Mouse (Mus musculus) forebrain, embryonic 14.5 days (tissue): ENCODE results near the gene Olfr1224-ps1. TPM values are rescaled to one million over a fixed set of nuclear protein-coding genes. Genes with fewer than 3 reads are reported as not detected.

Source experiments
- ATAC-seq: fragments of 200-750 bp; cut with Nextera tagmentation; 2 replicates; pipeline ENCODE4 v1.8.0; 2017; ENCODE audit warnings: mild to moderate bottlenecking, moderate library complexity
- DNase-seq: peaks from one replicate; pipeline ENCODE4 v3.0.0-alpha.2; 2015; ENCODE audit warnings: low spot score
- H3K27ac ChIP-seq: fragments of 300-500 bp; sonication (generic); 2 replicates; pipeline ENCODE4 v1.5.1; 2014; ENCODE audit warnings: low read depth, mild to moderate bottlenecking, control low read depth, low read length, moderate library complexity
- H3K27me3 ChIP-seq: fragments of 300-500 bp; sonication (generic); replicated peaks from 2 replicates; pipeline ENCODE4 v1.6.1; 2014; ENCODE audit warnings: low read length, control low read depth, mixed read lengths; ENCODE audit not compliant: control insufficient read depth, insufficient read depth
- H3K36me3 ChIP-seq: fragments of 300-500 bp; sonication (generic); 2 replicates; pipeline ENCODE4 v1.6.1; 2014; ENCODE audit warnings: low read length, control low read depth; ENCODE audit not compliant: control insufficient read depth, insufficient read depth
- H3K4me1 ChIP-seq: fragments of 300-500 bp; sonication (generic); 2 replicates; pipeline ENCODE4 v1.6.1; 2014; ENCODE audit warnings: antibody characterized with exemption, low read length, control low read depth; ENCODE audit not compliant: control insufficient read depth, insufficient read depth
- H3K4me2 ChIP-seq: fragments of 300-500 bp; sonication (generic); 2 replicates; pipeline ENCODE4 v1.6.1; 2014; ENCODE audit warnings: mild to moderate bottlenecking, control low read depth, low read length
- H3K4me3 ChIP-seq: fragments of 300-500 bp; sonication (generic); 2 replicates; pipeline ENCODE4 v1.5.1; 2014; ENCODE audit warnings: low read depth, low read length, control low read depth
- H3K9ac ChIP-seq: fragments of 300-500 bp; sonication (generic); 2 replicates; pipeline ENCODE4 v1.6.1; 2014; ENCODE audit warnings: mild to moderate bottlenecking, low read length, control low read depth, moderate library complexity
- H3K9me3 ChIP-seq: fragments of 300-500 bp; sonication (generic); replicated peaks from 2 replicates; pipeline ENCODE4 v1.6.1; 2016; ENCODE audit warnings: low read length, control low read depth, mixed read lengths; ENCODE audit not compliant: control insufficient read depth
- polyA plus RNA-seq: library from polyadenylated mRNA; unstranded; fragments of >200 nt; fragmentation: Nextera tagmentation; extraction: Ambion mirVana; gene quantifications from 2 replicates; pipeline ENCODE4 v1.2.1, GENCODE M21; 2014

Gene Olfr1224-ps1
- polyA plus RNA-seq, 1 experiment from 2014 or later = not detected

DNA sequence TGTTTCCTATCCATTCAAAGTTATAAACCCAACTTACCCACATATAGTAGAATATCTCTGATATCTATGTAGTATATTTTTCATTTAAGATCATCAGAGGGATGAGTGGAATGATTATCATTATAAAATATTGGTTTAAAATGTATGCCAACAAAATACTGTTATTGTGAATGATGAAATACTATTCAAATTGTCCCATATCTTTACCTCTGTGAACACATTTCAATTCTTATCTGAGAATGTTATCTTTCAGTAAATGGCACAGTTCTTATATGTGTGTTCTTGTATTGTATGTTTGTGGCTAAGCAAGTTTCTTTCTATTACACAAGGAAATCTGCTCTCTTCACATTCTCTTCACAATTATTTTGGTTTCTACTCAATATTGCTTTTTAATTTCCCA is 58.2 kb downstream of the Olfr1224-ps1 start:
- no peak overlapping the region for H3K9ac ChIP-seq
- H3K4me2 ChIP-seq = no peak overlapping the region
- no peak overlapping the region for H3K27ac ChIP-seq
- DNase-seq (no peak), ATAC-seq (no peak)
- no peaks in the 10 kb centered on the region for H3K9me3 ChIP-seq
- no peaks in the 10 kb centered on the region for H3K4me1 ChIP-seq
- no peaks in the 10 kb centered on the region for H3K36me3 ChIP-seq
- H3K27me3 ChIP-seq = no peaks in the 10 kb centered on the region
- H3K4me3 ChIP-seq = no peak overlapping the region

Other genes with a start within 250 kb of the Olfr1224-ps1 start
- gene Olfr1209, start 248.9 kb downstream of the Olfr1224-ps1 start, polyA plus RNA-seq = not detected in 2 replicates
- not detected in 2 replicates for gene Olfr1211, start 226.0 kb downstream of the Olfr1224-ps1 start, polyA plus RNA-seq
- gene Olfr1212, start 210.1 kb downstream of the Olfr1224-ps1 start, polyA plus RNA-seq = not detected in 2 replicates
- not detected in 2 replicates for gene Gm13762, start 183.8 kb downstream of the Olfr1224-ps1 start, polyA plus RNA-seq
- gene Olfr1214, start 171.4 kb downstream of the Olfr1224-ps1 start, polyA plus RNA-seq = not detected in 2 replicates
- not detected in 2 replicates for gene Olfr1215, start 157.1 kb downstream of the Olfr1224-ps1 start, polyA plus RNA-seq
- not detected in 2 replicates for gene Olfr1216, start 145.8 kb downstream of the Olfr1224-ps1 start, polyA plus RNA-seq
- not detected in 2 replicates for gene Olfr1217, start 132.0 kb downstream of the Olfr1224-ps1 start, polyA plus RNA-seq
- not detected in 2 replicates for gene Olfr1218, start 102.9 kb downstream of the Olfr1224-ps1 start, polyA plus RNA-seq
- not detected in 2 replicates for gene Olfr1219, start 80.6 kb downstream of the Olfr1224-ps1 start, polyA plus RNA-seq
- not detected in 2 replicates for gene Olfr1220, start 57.3 kb downstream of the Olfr1224-ps1 start, polyA plus RNA-seq
- gene Olfr1221, start 46.8 kb downstream of the Olfr1224-ps1 start, polyA plus RNA-seq = not detected in 2 replicates
- not detected in 2 replicates for gene Olfr1222, start 31.0 kb downstream of the Olfr1224-ps1 start, polyA plus RNA-seq
- gene Olfr1223, start 12.5 kb downstream of the Olfr1224-ps1 start, polyA plus RNA-seq = not detected in 2 replicates
- gene Olfr1225, start 10.6 kb upstream of the Olfr1224-ps1 start, polyA plus RNA-seq = not detected in 2 replicates
- not detected in 2 replicates for gene Olfr1226, start 36.0 kb upstream of the Olfr1224-ps1 start, polyA plus RNA-seq
- gene Olfr1228, start 90.0 kb upstream of the Olfr1224-ps1 start, polyA plus RNA-seq = not detected in 2 replicates
- gene Olfr1229, start 123.9 kb upstream of the Olfr1224-ps1 start, polyA plus RNA-seq = not detected in 2 replicates
- not detected in 2 replicates for gene Olfr1230, start 133.2 kb upstream of the Olfr1224-ps1 start, polyA plus RNA-seq
- not detected in 2 replicates for gene Olfr1231, start 143.0 kb upstream of the Olfr1224-ps1 start, polyA plus RNA-seq
- not detected in 2 replicates for gene Olfr1232, start 165.6 kb upstream of the Olfr1224-ps1 start, polyA plus RNA-seq
- not detected in 2 replicates for gene Olfr1233, start 178.3 kb upstream of the Olfr1224-ps1 start, polyA plus RNA-seq
- not detected in 2 replicates for gene Olfr1234, start 200.8 kb upstream of the Olfr1224-ps1 start, polyA plus RNA-seq
- not detected in 2 replicates for gene Olfr1238, start 245.6 kb upstream of the Olfr1224-ps1 start, polyA plus RNA-seq